Mouse (Mus musculus): ENCODE data around the gene Gm8453. TPM values are rescaled to one million over a fixed set of nuclear protein-coding genes. Genes with fewer than 3 reads are reported as not detected.
"Not testable (repeated sequence)": the region's sequence is repeated elsewhere in the genome, so short reads cannot be mapped to it uniquely, and the experiment has no call there.

Gm8453 gene
- total RNA-seq (2021), result not detected
- long read RNA-seq, experiment 1, result 0 reads
- long read RNA-seq, experiment 2, result 0 reads

GRCm38 (mm10) chr7:22229384-22229783 lies at the start of gene Gm8453:
Gene Gm8453, minus strand, starts transcription at chr7:22229484.
- DNase-seq, result not testable (repeated sequence)

GRCm38 (mm10) chr7:22201164-22201563 lies 28.1 kb downstream of the Gm8453 start, which contains the start of gene Gm8653:
Gene Gm8653, minus strand, starts transcription at chr7:22201264.
- DNase-seq, result not testable (repeated sequence)

- DNase-seq, result not testable (repeated sequence)
These were observed 40.2 kb downstream of the Gm8453 start, which contains the start of gene Vmn1r143 for GRCm38 (mm10) chr7:22189077-22189476. Gene Vmn1r143, plus strand, starts transcription at chr7:22189377.

Other genes with a start within 250 kb of the Gm8453 start
- not detected for gene Vmn1r137, start 234.9 kb downstream of the Gm8453 start, total RNA-seq (2021)
- gene Vmn1r138, start 200.6 kb downstream of the Gm8453 start, total RNA-seq (2021), result not detected
- not detected for gene Gm6176, start 173.2 kb downstream of the Gm8453 start, total RNA-seq (2021)
- not detected for gene Vmn1r139, start 160.4 kb downstream of the Gm8453 start, total RNA-seq (2021)
- gene Gm16451, start 111.2 kb downstream of the Gm8453 start, total RNA-seq (2021), result not detected
- not detected for gene Gm10666, start 94.7 kb downstream of the Gm8453 start, total RNA-seq (2021)
- not detected for gene Vmn1r142, start 65.4 kb downstream of the Gm8453 start, total RNA-seq (2021)
- not detected for gene Vmn1r143, start 40.1 kb downstream of the Gm8453 start, total RNA-seq (2021)
- not detected for gene Gm8653, start 28.2 kb downstream of the Gm8453 start, total RNA-seq (2021)
- gene Gm4187, start 100.2 kb upstream of the Gm8453 start, total RNA-seq (2021), result not detected
- gene Gm8660, start 141.6 kb upstream of the Gm8453 start, total RNA-seq (2021), result not detected
- not detected for gene Vmn1r148, start 184.1 kb upstream of the Gm8453 start, total RNA-seq (2021)
- not detected for gene Vmn1r149, start 208.7 kb upstream of the Gm8453 start, total RNA-seq (2021)
- not detected for gene Gm10665, start 234.6 kb upstream of the Gm8453 start, total RNA-seq (2021)

All from adrenal gland, postnatal 10 days (tissue).